Mouse (Mus musculus) lung, adult 18-20 months (tissue): ENCODE results near the gene Spats2.
"Not testable (repeated sequence)": the region's sequence is repeated elsewhere in the genome, so short reads cannot be mapped to it uniquely, and the experiment has no call there.

Experiments used
- DNase-seq, 2 experiments: peaks; one replicate each; pipeline ENCODE4 v3.0.0; 2022; ENCODE audit warnings: mixed read lengths in 2 of 2

The Spats2 gene

DNA sequence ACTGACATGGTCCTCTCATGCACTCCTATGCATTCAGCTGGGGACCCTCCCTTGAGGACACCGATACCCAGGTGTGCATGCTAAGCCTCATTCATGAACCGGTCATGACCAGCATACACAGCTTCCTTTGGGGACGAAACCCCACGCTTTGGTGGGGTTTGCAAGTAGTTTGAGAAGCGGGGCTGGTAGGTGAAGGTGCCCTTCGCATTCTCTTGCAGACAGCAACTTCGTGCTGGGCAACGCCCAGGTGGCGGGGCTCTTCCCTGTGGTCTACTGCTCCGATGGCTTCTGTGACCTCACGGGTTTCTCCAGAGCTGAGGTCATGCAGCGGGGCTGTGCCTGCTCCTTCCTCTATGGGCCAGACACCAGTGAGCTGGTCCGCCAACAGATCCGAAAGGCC lies 100.4 kb downstream of the Spats2 start:
- DNase-seq: no peak

DNA sequence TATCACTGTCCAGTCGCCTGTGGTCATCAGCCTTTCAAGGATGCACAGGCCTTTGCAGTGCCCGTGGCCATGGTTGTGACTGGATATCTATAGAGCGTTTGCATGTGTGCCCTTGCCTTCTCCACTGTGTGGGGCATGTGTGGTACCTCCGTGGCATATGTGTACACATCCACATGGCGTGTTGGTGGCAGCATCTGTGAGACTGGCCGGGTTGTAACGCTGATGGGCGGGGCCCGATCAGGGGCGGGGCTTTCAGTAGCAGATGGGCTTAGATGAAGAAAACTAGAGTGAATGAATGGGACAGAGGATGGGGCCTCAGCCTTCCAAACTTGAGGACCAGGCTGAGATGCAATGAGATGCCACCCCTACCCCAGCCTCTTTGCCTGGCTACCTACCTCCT lies 106.3 kb downstream of the Spats2 start:
- DNase-seq: no peak

DNA sequence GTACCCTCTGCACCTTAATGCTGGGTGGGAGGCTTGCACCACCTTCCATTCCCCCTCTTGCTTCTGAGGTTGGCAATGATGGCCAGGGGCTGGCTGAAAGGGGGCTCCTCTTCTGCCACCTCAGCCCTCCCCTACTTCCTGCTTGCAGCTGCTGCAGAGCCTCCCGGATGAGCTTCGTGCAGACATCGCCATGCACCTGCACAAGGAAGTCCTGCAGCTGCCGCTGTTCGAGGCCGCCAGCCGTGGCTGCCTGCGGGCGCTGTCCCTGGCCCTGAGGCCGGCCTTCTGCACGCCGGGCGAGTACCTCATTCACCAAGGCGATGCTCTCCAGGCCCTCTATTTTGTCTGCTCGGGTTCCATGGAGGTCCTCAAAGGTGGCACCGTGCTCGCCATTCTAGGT lies 108.0 kb downstream of the Spats2 start:
- DNase-seq: no peak

DNA sequence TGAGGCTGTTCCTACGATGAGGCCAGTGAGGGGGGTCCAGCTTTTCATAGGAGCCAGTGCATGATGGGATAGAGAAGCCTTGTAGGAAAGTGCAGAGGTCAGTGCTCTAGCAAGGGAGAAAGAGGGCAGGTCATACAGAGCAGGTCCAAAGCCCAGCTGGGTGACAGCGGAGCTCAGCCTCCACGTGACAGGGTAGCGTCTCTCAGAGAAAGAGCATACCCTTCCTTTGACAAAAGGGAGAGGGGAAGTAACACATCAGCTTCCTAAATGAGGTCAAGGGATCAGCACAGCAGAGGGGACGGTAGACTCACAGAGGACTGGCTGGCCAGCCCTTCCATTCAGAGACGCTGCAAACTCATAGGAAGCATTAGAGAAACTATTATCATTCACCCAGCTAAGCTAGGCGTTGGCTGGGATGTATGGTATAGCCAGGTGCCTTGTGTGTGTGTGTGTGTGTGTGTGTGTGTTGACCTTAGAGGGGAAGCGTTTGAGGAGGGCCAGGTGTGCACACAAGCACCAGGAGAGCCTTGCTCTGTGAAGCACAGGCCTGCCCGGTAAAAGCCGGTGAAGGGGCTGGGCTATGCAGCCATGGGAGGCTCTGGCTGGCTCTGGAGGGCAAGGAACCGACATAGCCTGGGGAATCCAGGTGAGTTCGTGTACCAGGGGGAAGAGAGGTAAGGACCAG lies 108.8 kb downstream of the Spats2 start:
- no peak for DNase-seq

DNA sequence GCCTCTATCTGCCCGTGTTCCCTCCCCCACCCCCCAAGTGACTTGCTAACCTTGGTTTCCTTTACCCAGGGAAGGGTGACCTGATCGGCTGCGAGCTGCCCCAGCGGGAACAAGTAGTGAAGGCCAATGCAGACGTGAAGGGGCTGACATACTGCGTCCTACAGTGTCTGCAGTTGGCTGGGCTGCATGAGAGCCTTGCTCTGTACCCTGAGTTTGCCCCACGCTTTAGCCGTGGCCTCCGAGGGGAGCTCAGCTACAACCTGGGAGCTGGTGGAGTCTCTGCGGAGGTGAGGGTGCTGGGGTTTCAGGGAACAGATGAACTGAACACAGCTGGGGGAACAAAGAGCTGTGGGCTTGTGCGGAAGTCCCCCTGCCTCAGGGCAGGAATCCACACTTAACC lies 112.3 kb downstream of the Spats2 start:
- DNase-seq: no peak

DNA sequence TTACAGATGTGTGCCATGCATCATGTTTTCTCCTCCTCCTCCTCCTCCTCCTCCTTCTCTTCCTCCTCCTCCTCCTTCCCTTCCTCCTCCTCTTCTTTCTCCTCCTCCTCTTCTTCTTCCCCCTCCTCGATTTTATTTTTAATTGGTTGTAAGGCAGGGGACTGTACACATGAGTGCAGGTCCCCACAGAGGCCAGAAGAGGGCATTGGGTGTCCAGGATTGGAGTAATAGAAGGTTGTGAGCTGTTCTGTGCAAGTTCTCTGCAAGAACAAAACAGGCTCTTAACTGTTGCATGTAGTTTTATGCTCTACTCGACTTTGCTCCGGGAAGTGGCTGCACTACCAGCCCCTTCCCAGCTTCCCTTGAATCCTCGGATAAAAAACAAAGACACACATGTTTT lies 114.4 kb downstream of the Spats2 start:
- DNase-seq: no peak

DNA sequence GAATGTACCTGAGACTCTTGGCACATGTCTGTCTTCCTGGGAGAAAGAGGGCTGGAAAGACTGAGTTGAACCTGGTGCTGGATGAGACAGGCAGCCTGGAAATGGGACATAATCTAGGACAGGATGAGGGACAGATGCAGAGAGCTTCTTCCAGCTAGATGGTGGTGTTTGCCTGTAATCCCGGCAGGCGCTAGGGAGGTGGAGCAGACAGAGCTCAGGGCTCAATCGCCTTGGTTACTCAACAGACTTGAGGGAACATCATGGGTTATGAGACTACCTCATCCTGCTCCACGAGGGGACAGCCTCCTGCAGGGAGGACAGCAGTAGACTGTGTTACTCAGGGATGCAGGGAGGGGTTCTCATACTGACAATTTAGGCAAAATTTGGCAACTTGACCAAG lies 115.5 kb downstream of the Spats2 start:
- no peak for DNase-seq

DNA sequence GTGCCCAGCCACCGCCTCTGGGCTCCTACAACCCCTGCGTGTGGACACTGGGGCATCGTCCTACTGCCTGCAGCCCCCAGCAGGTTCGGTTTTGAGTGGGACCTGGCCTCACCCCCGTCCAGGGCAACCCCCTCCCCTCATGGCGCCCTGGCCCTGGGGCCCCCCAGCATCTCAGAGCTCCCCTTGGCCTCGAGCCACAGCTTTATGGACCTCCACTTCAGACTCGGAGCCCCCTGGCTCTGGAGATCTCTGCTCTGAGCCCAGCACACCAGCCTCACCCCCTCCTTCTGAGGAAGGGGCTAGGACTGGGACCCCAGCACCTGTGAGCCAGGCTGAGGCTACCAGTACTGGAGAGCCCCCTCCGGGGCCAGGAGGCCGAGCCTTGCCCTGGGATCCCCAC lies 116.3 kb downstream of the Spats2 start:
- DNase-seq: no peak

DNA sequence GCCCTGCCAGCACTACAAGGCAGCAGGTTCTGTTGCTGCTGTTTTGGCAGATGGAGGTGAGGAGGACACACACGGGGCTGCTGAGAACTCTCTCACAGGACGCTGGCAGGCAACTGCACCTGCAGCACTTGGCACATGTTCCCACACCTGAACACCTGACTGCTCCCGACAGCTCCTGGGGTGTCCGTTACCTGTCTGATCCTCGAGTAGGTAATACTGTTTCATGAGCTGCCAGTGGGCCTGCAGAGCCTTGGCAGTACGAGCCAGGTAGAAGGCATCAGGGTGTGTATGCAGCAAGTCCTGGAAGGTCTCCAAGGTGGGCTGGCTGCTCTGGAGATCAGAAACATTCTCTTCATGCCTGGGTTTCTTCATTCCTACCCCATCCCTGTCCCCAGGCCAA lies 121.0 kb downstream of the Spats2 start:
- not testable (repeated sequence) for DNase-seq

DNA sequence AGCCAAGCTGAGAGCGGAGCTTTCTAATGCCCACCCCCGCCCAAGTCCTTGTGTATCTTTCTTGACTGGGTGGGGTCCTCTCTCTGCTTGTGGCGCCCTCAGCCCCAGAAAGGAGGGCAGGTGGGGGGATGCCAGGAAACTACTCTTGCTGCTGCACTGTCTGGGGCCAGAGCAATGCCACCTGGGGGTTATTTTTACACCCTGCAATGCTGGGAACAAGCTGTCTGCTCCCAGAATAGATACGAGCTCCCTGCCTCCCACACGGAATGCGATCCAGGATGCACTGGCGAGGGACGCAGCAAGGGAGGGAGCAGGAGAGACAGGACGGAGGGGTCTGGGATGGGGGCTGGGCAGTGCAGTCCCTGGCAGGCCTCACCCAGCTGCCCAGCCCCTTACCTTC lies 123.3 kb downstream of the Spats2 start:
- DNase-seq: no peak

DNA sequence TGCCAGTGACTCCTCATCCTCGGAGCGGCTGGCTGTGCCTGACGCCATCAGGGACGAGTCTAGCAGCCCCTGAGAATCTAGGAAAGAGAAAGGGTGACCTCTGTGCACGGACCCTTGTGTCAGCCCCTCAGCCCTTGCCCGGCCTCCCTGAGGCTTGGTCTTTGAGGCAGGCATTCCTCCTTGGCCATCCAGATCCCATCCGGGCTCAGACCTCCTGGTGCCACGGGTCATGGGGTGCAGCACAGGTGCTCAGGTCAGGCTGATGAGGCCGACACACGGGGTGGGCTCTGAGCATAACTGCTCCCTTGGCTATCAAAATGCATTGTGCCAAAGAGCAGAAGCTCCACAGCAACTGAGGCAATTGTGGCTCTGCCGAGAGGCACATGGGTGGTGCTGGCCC lies 124.2 kb downstream of the Spats2 start:
- DNase-seq: no peak

DNA sequence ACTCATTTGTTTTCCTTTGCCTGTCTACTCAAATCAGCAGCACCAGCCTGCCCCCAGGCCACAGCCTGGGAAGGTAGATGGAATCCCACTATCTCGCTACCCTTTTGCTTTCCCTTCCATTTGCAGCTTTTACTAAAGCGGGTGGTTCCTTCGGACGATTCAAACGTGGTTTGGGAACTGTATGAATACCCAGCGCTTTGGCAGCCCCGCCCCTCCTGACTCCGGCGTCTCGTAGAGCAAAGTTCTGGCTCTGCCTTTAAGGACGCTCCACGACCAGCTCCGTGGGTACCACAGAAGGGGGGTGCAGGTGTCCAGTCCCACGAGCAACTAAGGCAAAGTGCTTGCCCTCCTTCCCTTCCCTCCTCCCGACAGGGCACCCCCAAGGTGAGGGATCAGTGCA lies 125.4 kb downstream of the Spats2 start:
- DNase-seq: peak; percentile 11 to 23

DNA sequence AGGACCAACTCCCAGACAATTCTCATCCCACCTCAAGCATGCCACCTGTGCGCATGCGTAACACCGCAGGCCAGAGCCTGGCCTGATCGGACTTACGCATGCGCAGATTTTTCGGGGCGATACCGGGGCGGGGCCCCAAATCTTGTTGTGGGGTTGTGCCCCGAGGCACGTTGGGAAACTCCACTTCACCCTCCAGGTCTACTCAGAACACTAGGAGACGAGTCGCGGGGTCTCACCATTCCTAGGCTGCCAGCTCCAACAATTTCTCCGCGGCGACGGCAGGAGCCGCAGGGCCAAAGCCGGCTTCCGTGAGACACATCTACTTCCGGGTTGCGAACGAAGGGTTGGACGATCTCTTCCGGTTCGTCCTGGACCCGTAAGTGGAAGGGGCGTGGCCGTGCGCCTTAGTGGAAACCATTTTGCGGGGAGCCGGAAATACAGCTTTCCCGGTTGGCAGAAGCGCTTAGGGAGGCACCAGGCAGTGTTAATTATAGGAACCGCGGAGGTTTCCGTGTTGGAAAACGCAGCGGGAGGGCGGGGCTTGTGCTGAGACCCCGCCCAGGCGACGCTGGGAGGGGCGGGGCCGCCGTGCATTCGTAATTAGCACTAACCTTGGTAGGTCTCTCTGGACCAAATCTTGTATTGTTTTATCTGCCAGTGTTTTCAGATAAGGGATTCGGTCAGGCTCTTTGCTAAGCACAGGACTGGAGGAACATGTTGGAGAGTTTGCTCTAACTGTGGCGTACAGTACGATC lies 126.1 kb downstream of the Spats2 start, which contains the start of gene Mcrs1:
Mcrs1 (minus strand) TSS at position 336 of the 755 bp plus-strand sequence.
- DNase-seq: peak; percentile 98 to 99

DNA sequence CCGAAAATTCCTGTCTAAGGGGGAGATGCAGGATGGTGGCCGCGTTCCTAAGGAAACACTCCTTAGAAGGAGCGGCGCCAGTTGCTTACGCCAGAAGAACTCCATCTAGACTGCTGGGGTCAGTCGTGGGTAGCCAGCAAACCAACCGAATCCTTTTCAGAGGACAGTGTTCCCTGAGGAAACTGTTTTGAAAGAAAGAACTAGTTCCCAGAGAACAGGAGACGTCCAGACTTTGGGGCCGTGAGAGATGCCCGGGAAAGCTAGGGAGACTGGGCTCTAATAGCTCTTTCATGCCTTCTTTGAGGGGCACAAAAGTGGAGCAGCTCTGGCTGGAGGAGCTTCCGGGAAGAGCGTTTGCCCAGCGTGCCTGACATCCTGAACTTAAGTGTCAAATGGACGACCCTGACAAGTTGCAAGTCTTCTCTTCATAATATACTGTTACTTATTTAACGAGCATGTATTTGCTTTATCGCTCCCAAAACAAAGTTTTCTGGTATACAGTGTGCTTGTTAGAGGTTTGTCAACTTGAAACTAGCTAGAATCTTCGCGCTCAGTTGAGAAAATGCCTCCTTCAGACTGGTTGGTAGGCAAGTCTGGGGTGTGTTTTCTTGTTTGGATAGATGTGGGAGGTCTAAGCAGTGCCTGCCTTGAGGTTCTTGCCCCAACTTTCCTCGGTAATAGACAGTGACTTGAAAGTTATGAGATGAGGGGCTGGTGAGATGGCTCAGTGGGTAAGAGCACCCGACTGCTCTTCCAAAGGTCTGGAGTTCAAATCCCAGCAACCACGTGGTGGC lies 126.9 kb downstream of the Spats2 start:
- no peak for DNase-seq

DNA sequence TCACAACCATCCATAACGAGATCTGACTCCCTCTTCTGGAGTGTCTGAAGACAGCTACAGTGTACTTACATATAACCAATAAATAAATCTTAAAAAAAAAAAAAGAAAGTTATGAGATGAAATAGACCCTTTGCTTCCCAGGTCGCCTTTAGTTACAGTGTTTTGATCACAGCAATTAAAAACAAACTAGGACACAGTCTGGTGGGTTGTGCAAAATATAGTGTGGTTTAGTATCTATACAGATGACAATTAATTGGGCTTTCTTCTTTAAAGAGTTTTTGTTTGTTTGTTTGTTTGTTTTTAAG lies 127.4 kb downstream of the Spats2 start:
- DNase-seq: not testable (repeated sequence)

DNA sequence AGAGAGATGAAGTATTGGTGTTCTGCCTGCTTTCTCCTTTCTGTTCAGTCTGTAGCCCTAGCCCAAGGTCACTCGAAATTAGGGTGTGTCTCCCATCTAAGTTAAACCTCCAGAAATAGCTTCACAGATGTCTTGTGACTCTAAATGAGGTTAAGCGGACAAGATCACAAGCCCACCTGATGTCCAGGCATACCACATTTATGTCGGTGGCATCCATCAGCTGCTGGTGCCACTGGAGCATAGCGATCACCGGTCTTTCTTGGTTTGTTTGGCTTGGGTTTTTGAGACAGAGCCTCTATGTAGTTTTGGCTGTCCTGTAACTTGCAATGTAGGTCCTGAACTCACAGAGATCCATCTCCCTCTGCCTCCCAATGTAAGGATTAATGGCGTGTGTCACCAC lies 128.1 kb downstream of the Spats2 start:
- DNase-seq: no peak

DNA sequence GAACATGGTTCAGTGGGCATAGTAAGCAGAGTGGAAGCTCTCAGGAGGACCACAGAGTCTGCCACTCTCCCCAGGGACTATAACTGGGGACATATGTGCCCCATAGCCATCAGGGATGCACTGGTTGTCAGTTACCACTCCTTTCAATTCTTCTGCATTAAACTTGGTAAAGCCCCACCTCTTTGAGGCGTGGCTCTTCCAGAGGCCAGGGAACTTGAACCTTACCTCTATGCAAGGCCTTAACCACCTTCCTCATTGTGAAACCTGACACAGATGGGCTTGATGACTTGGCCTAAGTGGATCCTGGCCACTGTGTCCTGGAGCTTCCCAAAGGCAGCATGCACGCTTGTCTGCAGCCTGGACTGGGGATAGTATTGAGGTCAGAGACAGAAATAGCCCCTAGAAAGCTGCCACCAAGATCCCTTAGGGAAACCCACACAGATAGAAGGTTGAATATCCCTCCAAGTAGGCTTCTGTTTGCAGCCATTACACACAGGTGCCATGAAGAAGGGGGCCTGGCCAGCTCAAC lies 128.8 kb downstream of the Spats2 start:
- DNase-seq: no peak

DNA sequence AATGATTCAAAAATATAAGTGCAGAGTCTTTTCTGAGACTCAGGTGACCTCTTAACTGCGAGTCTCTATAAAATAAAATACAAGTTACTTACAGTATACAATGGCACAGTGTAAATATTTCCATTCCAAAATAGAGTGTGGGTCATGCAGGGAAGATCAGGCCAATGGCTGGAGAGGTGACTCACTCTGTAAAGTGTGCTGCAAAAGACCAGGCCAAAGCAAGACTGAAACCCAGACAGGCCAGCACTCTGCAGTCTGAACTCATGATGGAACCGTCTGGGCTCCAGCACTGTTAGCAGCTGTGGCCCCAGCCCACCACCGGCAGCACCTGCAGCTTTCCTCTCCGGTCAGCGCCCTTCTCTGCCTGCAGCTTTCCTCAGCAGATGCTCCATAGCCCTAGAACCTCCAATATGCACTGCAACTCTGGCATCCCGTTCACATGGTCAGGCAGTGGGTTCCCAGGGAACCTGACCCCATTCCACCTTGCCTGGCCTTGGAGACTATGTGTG lies 129.6 kb downstream of the Spats2 start:
- no peak for DNase-seq

DNA sequence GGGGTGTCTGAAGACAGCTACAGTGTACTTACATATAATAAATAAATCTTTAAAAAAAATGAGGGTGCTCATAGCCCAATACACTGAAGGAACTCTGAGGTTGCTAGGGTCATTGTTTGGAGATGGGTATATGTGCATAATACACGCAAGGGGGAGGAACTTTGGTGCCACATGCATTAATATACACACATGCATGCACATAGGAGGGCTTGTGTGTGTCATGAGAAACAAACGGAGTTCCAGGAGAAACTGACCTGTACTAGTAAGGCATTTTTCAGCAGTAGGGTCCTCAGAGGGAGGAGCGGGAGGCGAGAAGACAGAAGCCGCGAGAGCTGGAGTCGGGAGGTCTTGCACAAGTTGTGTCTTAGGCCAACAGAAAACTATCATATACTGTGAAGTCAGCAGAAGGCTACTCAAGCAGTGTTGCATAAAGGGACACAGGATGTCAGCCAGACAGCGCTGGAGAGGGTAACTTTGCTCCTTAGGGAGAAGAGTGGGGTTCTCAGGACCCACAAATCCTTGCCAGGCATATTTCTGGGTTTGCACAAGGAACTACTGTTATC lies 133.5 kb downstream of the Spats2 start:
- DNase-seq: peak in 1 of 2 experiments; percentile 15

DNA sequence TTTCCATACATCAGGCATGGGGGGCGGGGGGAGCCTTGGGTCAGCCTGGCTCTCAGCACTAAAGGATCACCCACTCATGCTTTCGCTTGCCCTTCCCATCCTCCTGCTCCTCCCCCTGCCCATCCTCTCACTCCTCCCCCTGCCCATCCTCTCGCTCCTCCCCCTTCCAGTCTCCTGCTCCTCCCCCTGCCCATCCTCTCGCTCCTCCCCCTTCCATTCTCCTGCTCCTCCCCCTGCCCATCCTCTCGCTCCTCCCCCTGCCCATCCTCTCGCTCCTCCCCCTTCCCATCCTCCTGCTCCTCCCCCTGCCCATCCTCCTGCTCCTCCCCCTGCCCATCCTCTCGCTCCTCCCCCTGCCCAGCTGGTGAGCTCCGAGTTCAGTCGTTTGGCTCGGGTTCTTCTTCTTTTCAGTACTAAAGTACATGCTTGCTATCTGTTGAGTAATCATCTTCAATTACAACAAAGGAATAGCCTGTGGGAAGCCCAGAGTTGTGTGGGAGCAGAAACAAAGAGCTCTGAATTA lies 134.1 kb downstream of the Spats2 start:
- DNase-seq: peak; percentile 68 to 75

DNA sequence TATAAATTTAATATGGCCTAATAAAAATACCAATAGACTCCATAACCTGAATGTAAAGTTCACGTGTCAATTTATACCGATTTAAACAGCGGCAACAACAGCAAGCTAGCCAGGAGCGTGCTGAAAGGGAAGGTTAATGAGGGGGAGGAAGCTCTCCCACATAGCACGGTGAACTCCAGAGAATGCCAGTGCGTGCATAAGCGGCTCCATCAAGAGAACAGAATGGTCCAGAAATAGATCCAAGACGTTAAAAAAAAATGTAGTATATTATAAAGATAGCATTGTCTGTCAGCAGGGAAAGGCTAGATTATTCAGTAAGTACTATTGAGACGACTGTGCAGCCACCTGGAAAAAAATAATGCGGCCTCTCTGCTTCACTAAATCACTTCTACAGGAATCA lies 137.0 kb downstream of the Spats2 start:
- no peak for DNase-seq
